Mouse (Mus musculus) frontal cortex, postnatal 14 days (tissue): ENCODE measurements around the gene Neurog1.

Source experiments
- DNase-seq, 2 experiments: peaks; one replicate each; pipeline ENCODE4 v3.0.0; 2022; ENCODE audit warnings: low spot score in 2 of 2

Gene Neurog1

DNA sequence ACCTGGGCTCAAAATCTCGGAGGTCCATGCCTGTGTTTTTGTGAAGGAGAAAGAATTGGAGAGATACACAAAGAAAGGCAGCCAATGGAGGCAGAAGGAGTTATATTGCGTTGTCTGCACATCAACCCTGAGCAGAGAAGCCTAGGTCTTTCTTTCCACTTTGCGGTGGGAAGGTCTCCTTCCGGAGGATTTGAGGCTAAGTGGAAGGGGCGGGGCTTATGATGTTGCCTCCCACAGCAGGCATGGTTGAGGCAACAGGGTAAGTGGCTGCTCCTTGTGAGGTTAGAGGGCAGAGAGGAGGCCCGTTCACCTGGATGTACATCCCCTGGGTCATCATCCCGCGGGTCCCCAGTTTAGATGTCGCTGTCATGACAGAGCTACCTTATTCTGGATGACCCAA lies 32.7 kb downstream of the Neurog1 start:
- DNase-seq: no peak

- DNase-seq: no peak
These were observed 35.9 kb downstream of the Neurog1 start for GRCm38 (mm10) chr13:56216090-56216489.

- no peak for DNase-seq
These were observed 37.3 kb downstream of the Neurog1 start for GRCm38 (mm10) chr13:56214633-56215032.

DNA sequence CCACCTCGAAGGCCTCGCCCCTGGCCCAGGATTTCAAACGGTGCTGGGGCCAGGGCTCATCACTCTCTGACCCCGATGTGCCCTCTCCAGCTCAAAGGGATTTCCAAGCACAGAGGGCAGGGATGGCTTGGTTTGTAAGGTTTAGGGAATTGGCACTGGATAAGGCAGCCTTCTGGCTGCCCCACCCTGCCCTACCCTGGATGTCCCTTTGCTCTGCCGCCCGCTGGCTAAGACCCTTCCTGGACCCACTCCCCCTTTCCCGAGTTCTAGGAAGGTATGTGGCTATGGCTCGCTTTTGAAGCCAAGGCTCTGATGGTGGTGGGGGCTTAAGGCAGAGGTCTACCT lies 42.9 kb downstream of the Neurog1 start:
- DNase-seq: no peak

- no peak for DNase-seq
These were observed 43.5 kb downstream of the Neurog1 start for GRCm38 (mm10) chr13:56208225-56209066.
